Mouse (Mus musculus): Measurements from ENCODE around the gene Hmgb2. TPM values are rescaled to one million over a fixed set of nuclear protein-coding genes. Genes with fewer than 3 reads are reported as not detected.
"Not testable (repeated sequence)": the region's sequence is repeated elsewhere in the genome, so short reads cannot be mapped to it uniquely, and the experiment has no call there.

Hmgb2 gene
- total RNA-seq, 2 experiments from 2014 or later, result 3.9 to 6.4 TPM

- TF ChIP-seq CTCF (IDR thresholded peaks at IDR 0.05), result no peak
- Histone ChIP-seq H3K27ac (peak overlapping the region; percentile 71; the same call in 1 of the 2 replicates), H3K4me3 (peak overlapping the region; percentile 98)
- DNase-seq (ENCODE audit: extremely low spot score in 1 of 2, low spot score in 2 of 2), result peak; percentile 27 to 29
- intact Hi-C loops (cut with DNase I), result no loop called here
Observed at GRCm38 (mm10) chr8:57488312-57488765, 23.4 kb upstream of the Hmgb2 start.

DNA sequence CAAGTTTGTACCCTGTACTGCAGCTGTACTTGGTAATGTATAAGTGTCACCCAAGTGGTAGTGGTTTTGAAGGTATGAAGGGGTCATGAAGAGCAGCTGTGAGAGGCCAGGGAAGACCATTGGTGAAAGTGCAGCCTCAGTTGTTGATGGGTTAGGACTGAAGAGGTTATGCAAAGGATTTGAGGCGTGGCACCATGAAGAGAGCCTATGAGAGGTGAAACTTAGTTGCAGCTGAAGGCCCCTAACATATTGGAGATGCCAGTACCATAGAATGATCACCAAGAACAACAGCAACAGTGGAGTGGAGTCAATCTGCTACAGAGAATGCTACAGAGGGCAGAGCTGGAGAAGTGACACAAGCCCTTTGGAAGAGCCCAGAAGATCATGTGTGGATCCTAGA, 22.3 kb upstream of the Hmgb2 start:
- intact Hi-C loops (cut with DNase I), result no loop called here
- H3K4me3 ChIP-seq, result no peak overlapping the region
- no peak for TF ChIP-seq CTCF (IDR thresholded peaks at IDR 0.05)
- no peak for DNase-seq (ENCODE audit: extremely low spot score in 1 of 2, low spot score in 2 of 2)
- no peak overlapping the region for H3K27ac ChIP-seq

DNA sequence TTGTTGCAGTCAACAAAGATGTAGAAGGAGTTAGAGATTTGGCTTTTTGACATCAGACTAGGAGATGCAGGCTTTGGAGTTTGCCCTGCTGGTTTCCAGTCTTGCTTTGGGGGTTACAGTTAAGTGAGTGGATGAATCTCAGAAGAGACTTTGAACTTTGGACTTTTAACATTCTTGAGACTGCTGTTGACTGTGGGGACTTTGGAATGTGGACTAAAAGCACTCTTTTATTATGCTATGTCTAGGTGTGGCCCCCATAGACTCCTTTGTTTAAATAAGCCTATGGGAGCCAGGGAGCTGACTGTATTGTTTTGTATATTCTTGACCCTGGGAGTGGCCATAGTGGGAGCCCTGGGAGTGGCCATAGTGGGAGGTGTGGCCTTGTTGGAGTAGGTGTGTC, 21.8 kb upstream of the Hmgb2 start:
- no peak for DNase-seq (ENCODE audit: extremely low spot score in 1 of 2, low spot score in 2 of 2)
- Histone ChIP-seq H3K4me3 (no peak overlapping the region), H3K27ac (no peak overlapping the region)
- intact Hi-C loops (cut with DNase I), result no loop called here
- no peak for TF ChIP-seq CTCF (IDR thresholded peaks at IDR 0.05)

DNA sequence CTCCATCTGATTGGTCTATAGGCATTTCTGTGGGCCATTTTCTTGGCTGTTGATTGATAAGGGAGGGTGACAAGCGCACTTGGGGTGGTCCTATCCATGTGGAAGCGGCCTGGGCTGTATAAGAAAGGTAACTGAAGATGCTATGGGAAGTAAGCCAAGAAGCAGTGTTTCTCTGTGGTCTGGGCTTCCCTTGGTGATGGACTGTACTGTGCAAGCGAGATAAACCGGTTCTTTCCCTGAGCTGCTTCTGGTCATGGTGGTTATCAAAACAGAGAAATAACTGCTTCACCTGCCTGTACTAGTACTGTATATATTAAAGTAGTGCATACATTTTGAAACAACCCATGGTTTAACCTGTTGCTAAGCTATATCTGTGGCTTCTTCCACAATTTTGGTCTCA, 19.8 kb upstream of the Hmgb2 start:
- intact Hi-C loops (cut with DNase I), result no loop called here
- no peak for TF ChIP-seq CTCF (IDR thresholded peaks at IDR 0.05)
- Histone ChIP-seq H3K27ac (no peak overlapping the region), H3K4me3 (no peak overlapping the region)
- no peak for DNase-seq (ENCODE audit: extremely low spot score in 1 of 2, low spot score in 2 of 2)

DNA sequence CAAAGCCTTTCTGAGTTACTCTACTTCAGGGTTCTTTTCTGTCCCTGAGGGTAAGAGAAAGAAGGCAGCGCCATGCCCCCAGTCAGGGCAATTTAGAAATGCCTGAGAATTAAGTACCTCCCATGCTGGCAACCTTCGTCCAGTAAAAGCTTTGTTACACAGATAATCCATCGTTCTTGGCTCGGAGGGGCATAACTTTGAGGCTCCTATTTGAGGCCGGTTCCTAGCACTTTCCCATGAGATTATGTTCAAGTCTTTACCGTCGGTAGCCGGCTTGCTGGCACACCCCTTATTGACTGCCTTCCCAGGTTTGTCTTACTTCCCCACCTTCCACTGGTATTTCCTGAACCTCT, 13.2 kb upstream of the Hmgb2 start:
- H3K4me3 ChIP-seq, result peak overlapping the region; percentile 39
- intact Hi-C loops (cut with DNase I), result no loop called here
- TF ChIP-seq CTCF (IDR thresholded peaks at IDR 0.05), result no peak

DNA sequence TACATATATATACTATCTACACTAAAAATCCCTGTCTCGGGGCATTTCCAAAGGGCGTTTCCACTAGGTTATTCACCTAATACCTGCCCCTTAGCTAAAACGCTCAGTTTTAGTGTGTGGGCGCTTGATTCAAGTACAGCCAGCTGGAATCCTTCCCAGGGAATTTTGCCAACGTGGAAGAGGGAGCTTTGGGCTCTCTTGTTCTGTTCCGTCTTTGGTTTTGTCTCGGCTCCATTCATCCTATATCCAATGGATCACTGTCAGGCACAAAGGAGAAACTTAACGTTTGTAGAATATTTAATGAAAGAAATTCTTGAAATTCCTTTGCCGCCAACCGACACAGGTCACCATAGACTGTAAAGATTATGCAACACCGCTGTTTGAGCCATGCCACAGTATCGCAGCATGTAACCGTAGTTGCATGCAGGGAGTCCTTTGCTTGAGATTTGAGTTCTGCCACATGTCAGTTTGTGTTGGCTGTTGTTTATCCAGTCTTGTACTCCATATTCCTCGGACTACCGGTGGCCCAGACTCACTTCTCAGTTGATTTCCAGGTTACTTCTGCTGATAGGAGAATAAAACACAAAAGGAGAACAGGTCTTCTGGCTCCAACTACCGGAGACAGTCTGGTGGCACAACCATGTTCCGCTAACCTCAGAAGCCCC, 12.7 kb upstream of the Hmgb2 start:
- Histone ChIP-seq H3K27ac (no peak overlapping the region), H3K4me3 (peak overlapping the region; percentile 39)
- intact Hi-C loops (cut with DNase I), result no loop called here
- no peak for TF ChIP-seq CTCF (IDR thresholded peaks at IDR 0.05)
- peak in 1 of 2 experiments; percentile 28 for DNase-seq (ENCODE audit: extremely low spot score in 1 of 2, low spot score in 2 of 2)

More for the DNA sequence above, 13.2 kb upstream of the Hmgb2 start:
- no peak for DNase-seq (ENCODE audit: extremely low spot score in 1 of 2, low spot score in 2 of 2)
- no peak overlapping the region for H3K27ac ChIP-seq

GRCm38 (mm10) chr8:57503641-57504040, 8.1 kb upstream of the Hmgb2 start:
- Histone ChIP-seq H3K4me3 (no peak overlapping the region), H3K27ac (no peak overlapping the region)
- intact Hi-C loops (cut with DNase I), result loop anchor here (1.0 kb wide), 1 partner anchor 74 kb away; no protein-coding TSS in a partner anchor
- DNase-seq (ENCODE audit: extremely low spot score in 1 of 2, low spot score in 2 of 2), result peak; percentile 46 to 65
- TF ChIP-seq CTCF (IDR thresholded peaks at IDR 0.05), result peak; percentile 77

DNA sequence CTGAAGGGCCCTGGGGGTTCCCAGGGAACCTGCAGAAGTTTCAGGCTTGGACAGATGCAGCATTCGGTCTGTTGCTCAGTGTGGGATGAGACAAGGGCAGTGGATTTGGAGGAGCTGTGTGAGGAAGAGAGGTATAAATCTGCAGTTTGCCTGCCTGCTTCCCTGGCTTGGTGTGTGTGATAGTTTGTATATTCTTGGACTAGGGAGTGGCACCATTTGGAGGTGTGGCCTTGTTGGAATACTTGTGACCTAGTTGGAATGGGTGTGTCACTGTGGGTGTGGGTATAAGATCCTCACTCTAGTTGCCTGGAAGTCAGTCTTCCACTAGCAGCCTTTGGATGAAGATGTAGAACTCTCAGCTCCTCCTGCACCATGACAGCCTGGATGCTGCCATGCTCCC, 6.2 kb upstream of the Hmgb2 start:
- DNase-seq (ENCODE audit: extremely low spot score in 1 of 2, low spot score in 2 of 2); intact Hi-C loops (cut with DNase I); H3K4me3 ChIP-seq; H3K27ac ChIP-seq: not testable (repeated sequence)

DNA sequence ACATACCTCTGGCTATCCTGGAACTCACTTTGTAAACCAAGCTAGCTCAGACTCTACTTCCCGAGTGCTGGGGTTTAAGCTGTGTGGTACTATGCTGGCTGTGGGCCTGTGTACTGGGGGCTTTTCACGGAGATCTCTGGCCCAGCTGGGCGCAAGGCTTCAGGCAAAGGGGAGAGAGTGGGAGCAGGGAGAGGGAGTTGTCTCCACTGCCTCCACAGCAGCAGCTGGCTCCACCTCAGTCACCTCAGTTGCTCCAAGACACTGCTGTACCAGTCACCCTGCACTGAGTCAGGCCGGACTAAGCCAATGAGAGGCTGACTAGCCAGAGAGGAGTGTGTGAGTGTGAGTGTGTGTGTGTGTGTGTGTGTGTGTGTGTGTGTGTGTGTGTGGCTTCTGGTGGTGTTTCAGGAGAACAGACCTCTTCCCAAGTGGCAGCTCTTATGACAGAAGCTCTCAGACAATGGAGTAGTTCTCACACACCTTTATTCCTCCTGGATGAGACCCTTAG, 4.1 kb upstream of the Hmgb2 start:
- no peak overlapping the region for H3K4me3 ChIP-seq
- intact Hi-C loops (cut with DNase I), result no loop called here
- DNase-seq (ENCODE audit: extremely low spot score in 1 of 2, low spot score in 2 of 2), result no peak
- H3K27ac ChIP-seq, result no peak overlapping the region
- no peak for TF ChIP-seq CTCF (IDR thresholded peaks at IDR 0.05)

- TF ChIP-seq CTCF (IDR thresholded peaks at IDR 0.05), result no peak
- Histone ChIP-seq H3K27ac (no peak overlapping the region), H3K4me3 (no peak overlapping the region)
- intact Hi-C loops (cut with DNase I), result no loop called here
- DNase-seq (ENCODE audit: extremely low spot score in 1 of 2, low spot score in 2 of 2), result no peak
Observed at GRCm38 (mm10) chr8:57508657-57509056, 3.0 kb upstream of the Hmgb2 start.

DNA sequence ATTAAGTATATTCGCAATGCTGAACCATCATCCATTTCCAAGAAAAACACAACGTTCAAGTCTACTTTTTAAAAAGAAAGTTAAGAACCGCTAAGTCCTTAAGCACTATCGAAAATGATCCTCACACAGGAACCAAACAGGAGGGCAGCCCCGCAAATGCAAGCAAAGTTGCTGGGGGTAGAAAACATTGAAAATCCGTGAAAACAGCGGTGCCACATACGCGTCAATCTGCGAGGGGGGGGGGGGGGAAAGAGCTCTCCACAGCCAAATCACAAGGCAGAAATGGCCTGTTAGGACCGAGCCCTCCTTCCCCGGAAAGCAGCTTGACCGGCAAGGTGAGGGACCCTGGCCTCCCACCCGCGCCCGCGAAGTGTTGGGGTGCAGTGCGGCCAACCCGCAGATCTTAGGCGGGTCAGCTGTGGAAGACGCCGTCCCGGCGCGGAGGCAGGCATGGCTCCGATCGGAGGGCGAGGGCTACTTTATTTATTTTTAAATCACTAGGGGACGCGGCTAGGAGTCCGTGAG, 854 bp upstream of the Hmgb2 start:
- no peak for DNase-seq (ENCODE audit: extremely low spot score in 1 of 2, low spot score in 2 of 2)
- intact Hi-C loops (cut with DNase I), result loop anchor here (1.0 kb wide), 2 partner anchors 10 to 24 kb away; partner anchors contain the start of gene Sap30
- H3K27ac ChIP-seq, result no peak overlapping the region
- peak overlapping the region; percentile 93 for H3K4me3 ChIP-seq
- TF ChIP-seq CTCF (IDR thresholded peaks at IDR 0.05), result no peak

DNA sequence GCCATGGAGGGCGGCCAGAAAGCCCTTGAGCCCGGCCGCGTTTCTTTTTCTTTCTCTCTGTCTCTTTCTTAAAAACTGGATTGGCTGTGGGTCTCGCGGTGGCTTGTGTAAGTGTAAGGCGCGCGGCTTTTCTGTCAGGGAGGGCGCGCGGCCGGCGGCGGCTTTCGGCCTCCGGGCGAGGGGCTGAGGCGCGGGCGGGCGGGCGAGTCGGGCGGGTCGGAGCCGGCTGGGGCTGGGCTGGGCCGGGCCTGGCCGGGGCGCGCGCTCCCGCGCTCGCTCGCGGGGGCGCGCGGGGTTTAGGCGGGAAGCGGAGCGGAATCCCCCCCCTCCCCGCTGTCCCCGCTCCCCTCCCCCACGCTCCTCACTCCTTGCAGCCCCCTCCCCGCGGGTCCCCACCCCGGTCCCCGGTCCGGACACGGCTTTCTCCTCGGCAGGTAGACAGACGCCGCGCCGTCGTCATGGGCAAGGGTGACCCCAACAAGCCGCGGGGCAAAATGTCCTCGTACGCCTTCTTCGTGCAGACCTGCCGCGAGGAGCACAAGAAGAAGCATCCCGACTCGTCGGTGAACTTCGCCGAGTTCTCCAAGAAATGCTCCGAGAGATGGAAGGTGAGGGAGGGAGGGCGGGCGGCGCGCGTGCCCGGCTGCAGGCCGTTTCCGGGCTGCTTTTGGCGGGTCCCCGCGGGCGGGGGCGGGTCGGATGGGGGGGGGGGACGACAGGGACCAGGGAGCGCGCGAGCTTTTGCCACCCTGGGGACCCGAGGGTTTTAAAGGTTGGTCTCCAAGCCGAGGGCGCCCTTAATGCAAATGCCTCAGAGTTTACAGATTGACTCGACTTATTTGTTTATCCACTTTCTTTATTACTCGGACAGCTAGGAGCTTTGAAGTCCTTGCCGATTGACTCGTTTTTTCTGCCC, 692 bp downstream of the Hmgb2 start:
- intact Hi-C loops (cut with DNase I), result no loop called here
- peak overlapping the region; percentile 93 for H3K4me3 ChIP-seq
- no peak for DNase-seq (ENCODE audit: extremely low spot score in 1 of 2, low spot score in 2 of 2)
- no peak for TF ChIP-seq CTCF (IDR thresholded peaks at IDR 0.05)
- peak overlapping the region; percentile 84 for H3K27ac ChIP-seq

DNA sequence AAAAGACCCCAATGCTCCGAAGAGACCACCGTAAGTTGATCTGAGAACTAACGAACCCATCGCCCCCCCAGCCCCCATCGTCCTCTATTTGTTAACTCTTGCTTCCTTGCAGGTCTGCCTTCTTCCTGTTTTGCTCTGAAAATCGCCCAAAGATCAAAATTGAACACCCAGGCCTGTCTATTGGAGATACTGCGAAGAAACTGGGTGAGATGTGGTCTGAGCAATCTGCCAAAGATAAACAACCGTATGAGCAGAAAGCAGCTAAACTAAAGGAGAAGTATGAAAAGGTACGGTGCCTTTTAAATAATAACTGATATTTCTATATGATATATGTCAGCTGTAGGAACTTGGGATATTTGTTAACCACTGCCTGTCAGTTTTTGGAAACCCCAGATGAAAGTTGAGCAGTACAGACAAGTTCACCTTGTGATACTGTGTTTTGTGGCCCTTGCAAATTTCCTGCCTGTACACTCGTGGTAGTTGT, 1.5 kb downstream of the Hmgb2 start:
- DNase-seq (ENCODE audit: extremely low spot score in 1 of 2, low spot score in 2 of 2); H3K4me3 ChIP-seq; intact Hi-C loops (cut with DNase I); H3K27ac ChIP-seq: not testable (repeated sequence)

DNA sequence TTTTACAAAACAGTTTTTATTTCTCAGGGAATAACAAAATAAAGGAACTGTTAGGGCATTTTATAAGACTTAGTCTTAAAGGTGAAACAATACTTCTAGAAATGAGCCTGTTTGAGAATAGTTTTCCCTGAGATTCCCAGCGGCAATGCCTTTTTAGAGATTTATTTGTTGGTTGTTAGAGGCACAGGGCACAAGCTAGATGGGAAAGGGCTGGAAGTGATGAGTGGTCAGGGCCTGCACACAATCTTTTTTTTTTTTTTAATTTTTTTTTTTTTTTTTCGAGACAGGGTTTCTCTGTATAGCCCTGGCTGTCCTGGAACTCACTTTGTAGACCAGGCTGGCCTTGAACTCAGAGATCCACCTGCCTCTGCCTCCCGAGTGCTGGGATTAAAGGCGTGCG, 5.0 kb downstream of the Hmgb2 start:
- H3K27ac ChIP-seq; intact Hi-C loops (cut with DNase I); DNase-seq (ENCODE audit: extremely low spot score in 1 of 2, low spot score in 2 of 2); H3K4me3 ChIP-seq: not testable (repeated sequence)

Data from left cerebral cortex, adult 2 months (tissue).